Mouse (Mus musculus): Measurements from ENCODE around the gene Mptx1.
"Not testable (repeated sequence)": the region's sequence is repeated elsewhere in the genome, so short reads cannot be mapped to it uniquely, and the experiment has no call there.

Mptx1 gene

DNA sequence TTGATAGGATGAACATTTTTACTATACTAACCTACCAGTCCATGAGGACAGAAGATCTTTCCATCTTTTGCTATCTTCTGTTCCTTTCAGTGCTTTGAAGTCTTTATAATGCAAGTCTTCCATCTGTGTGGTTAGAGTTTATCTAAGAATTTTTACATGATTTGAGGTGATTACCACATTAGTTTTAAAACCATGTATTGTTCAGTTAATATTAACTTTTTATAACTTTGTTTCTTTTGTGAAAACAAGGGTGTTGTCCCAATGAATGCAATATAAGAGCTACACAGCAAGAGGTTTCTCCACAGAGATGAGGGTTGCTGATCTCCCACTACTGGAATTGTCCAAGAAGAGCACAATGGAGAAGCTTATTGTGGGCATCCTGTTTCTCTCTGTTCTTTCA lies at the start of gene Mptx1:
Gene Mptx1, plus strand, starts transcription at position 301 of the 400 bp plus-strand sequence.
- DNase-seq: no peak

DNA sequence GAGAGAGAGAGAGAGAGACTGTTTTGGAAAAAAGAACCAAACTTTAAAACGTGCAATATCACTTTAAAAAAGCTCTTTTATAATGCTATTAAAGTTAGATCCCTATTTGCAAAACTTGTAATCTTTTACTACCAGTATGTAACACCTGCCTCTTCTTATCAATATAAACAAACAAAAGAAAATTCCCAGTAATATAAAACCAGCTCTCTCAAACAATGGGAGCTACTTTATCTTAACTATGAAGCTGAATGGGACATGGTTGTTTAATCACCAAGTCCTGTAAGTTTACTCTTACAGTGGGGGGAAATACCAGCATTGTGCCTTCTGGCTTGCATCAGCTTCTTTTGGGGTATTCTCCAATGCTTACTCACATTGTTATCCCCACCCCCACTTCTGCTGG lies 27.2 kb upstream of the Mptx1 start:
- DNase-seq: no peak

DNA sequence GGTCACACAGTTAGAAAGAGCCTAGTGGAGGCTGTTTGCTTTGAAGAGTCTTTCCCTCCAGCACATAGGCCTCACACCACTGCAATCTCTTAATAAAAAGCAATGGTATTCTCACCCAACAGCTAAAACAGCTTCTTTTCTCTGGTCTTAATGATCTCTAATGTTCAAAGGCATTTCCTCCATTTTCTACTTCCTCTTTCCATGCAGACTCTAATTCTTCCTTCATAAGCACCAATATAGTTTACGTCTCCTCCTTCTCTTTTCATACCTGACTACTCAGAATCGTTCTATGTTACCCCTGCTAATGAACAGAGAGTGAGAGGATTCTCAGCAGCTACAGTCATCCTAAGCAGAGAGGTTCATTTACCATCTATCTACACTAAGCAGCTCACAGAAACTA lies 13.0 kb upstream of the Mptx1 start:
- no peak for DNase-seq

DNA sequence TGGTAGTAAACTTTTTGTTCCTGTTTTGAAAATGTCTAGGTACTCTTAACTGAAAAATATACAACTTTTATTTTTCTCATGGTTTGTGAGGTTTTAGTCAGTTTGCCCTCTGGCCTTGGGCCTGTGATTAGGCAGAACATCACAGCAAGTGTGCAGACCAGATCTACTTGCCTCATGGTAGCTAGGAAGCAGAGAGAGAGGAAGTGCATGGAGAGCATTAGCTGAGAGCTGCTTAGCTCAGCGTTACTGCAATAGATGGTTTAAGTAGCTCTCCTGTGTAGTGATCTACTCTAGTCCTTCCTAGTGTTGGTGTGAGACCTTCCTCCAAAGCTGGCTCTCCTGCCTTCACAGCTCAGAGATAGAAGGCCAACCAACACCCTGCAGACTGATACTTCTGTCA lies 23.3 kb downstream of the Mptx1 start:
- DNase-seq: not testable (repeated sequence)

DNA sequence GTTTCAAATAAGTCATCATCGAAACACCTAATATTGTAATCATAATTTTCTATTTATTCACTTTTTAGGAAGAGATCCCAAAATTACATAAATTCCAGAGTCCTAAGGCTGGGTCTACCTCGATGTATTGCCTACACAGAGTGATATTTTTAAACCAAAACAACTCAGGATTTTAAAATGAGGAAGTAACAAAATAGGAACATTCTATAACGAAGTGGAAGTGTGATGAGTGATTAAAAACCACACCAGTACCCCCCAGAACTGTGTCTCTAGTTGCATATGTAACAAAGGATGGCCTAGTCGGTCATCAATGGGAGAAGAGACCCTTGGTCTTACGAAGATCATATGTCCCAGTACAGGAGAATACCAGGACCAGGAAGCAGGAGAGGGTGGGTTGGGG lies 24.3 kb downstream of the Mptx1 start:
- no peak for DNase-seq

DNA sequence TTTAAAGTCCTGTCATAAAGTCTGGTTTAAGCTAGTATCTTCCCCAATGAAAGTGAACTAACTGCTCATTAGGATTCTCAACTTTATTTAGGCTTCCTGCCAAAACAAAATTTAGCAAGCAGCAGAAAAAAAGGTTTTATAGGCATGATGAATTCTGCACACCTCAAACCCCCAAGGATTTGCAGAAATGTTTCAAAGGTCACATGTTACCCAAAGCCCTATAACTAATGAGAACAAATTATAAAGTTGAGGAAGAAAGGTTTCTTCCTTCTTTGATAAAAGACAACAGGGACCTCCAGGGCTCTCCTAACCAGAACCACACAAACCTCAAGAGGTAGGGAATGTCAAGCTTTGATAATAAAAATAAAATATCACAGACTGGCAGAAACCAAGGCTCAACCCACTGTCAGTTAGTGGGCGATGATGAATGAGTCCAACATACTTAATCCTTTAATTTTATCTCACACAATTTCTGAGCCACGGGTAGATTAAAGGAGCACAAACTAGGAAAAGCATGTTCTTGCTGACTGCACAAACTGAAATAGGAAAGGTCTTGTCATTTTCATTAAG lies 34.6 kb downstream of the Mptx1 start, which contains the start of gene Olfr417:
Gene Olfr417, plus strand, starts transcription at position 241 of the 570 bp plus-strand sequence.
- no peak for DNase-seq

DNA sequence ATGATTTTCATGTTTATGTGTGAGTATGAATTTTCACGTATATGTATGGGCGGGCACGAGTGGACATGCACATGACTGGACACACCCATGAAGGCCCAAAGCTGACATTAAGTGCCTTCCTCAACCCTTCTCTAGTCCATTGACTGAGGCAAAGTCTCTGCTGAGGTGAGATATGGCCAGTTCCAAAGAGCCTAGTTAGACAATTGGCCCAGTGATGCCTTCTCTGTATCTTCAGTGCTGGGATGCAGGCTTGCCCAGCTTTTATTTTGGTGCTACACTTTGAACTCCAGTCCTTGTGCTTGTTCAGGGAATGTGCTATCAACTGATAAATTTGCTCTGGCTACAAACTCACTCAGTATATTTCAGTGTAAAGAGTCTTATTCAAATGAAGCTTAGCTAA lies 43.5 kb downstream of the Mptx1 start:
- no peak for DNase-seq
